Mouse (Mus musculus) E14TG2a.4 (cell line): ENCODE measurements around the gene Tfr2.

Source experiments
- CTCF ChIP-seq: conservative IDR thresholded peaks from 2 replicates; pipeline ENCODE4 v1.5.1; 2014; ENCODE audit warnings: low read length
- NANOG ChIP-seq: IDR thresholded peaks from 2 replicates; pipeline ENCODE4 v1.6.1; 2014; ENCODE audit warnings: borderline replicate concordance, low read length, mixed read lengths
- POU5F1 ChIP-seq: IDR thresholded peaks from 2 replicates; pipeline ENCODE4 v1.6.1; 2014; ENCODE audit warnings: low read length, borderline replicate concordance

GRCm38 (mm10) chr5:137544926-137545325 lies 24.7 kb upstream of the Tfr2 start:
- TF ChIP-seq CTCF (no peak), POU5F1 (no peak), NANOG (no peak)
